Mouse (Mus musculus) liver, embryonic 11.5 days (tissue): ENCODE measurements around the gene Igsf11. TPM values are rescaled to one million over a fixed set of nuclear protein-coding genes. Genes with fewer than 3 reads are reported as not detected.
"Not testable (repeated sequence)": the region's sequence is repeated elsewhere in the genome, so short reads cannot be mapped to it uniquely, and the experiment has no call there.

Experiments used
- ATAC-seq: fragments of 200-750 bp; cut with Nextera tagmentation; replicated peaks from 2 replicates; pipeline ENCODE4 v1.8.0; 2017; ENCODE audit warnings: moderate number of reproducible peaks, mild to moderate bottlenecking, moderate TSS enrichment, moderate library complexity; ENCODE audit not compliant: low FRiP score
- DNase-seq: peaks from one replicate; pipeline ENCODE4 v3.0.0-alpha.2; 2017; ENCODE audit warnings: low spot score
- H3K27ac ChIP-seq: fragments of 300-500 bp; sonication (generic); 2 replicates; pipeline ENCODE4 v1.5.1; 2014; ENCODE audit warnings: mild to moderate bottlenecking, low read depth, low read length, control low read depth
- H3K27me3 ChIP-seq: fragments of 300-500 bp; sonication (generic); replicated peaks from 2 replicates; pipeline ENCODE4 v1.6.1; 2014; ENCODE audit warnings: low read length, mixed read lengths; ENCODE audit not compliant: control insufficient read depth, insufficient read depth
- H3K36me3 ChIP-seq: fragments of 300-500 bp; sonication (generic); 2 replicates; pipeline ENCODE4 v1.6.1; 2014; ENCODE audit warnings: mild to moderate bottlenecking, low read length, moderate library complexity, mixed read lengths; ENCODE audit not compliant: control insufficient read depth, insufficient read depth
- H3K4me1 ChIP-seq: fragments of 300-500 bp; sonication (generic); replicated peaks from 2 replicates; pipeline ENCODE4 v1.6.1; 2014; ENCODE audit warnings: low read length, mixed read lengths; ENCODE audit not compliant: control insufficient read depth, insufficient read depth
- H3K4me2 ChIP-seq: fragments of 300-500 bp; sonication (generic); 2 replicates; pipeline ENCODE4 v1.6.1; 2014; ENCODE audit warnings: mild to moderate bottlenecking, control low read depth, moderate library complexity
- H3K4me3 ChIP-seq: fragments of 300-500 bp; sonication (generic); 2 replicates; pipeline ENCODE4 v1.5.1; 2014; ENCODE audit warnings: low read depth, low read length, control low read depth
- H3K9ac ChIP-seq: fragments of 300-500 bp; sonication (generic); 2 replicates; pipeline ENCODE4 v1.6.1; 2014; ENCODE audit warnings: low read depth, low read length, control low read depth
- H3K9me3 ChIP-seq: fragments of 300-500 bp; sonication (generic); 2 replicates; pipeline ENCODE4 v1.6.1; 2016; ENCODE audit warnings: low read length, inconsistent platforms, mixed read lengths; ENCODE audit not compliant: control insufficient read depth
- WGBS: fragments of 180-500 bp; shearing (Covaris S2); extraction: QIAGEN DNeasy Blood & Tissue Kit; methylation state at CpG from one replicate; pipeline ENCODE4 v1.1.7; 2014; 5-methylcytosine and 5-hydroxymethylcytosine counted together
- polyA plus RNA-seq: library from polyadenylated mRNA; unstranded; fragments of >200 nt; fragmentation: Nextera tagmentation; extraction: Ambion mirVana; gene quantifications from 2 replicates; pipeline ENCODE4 v1.2.1, GENCODE M21; 2014

Gene Igsf11
- polyA plus RNA-seq, 1 experiment from 2014 or later, result 0.23 TPM

- no peak for ATAC-seq
- H3K9ac ChIP-seq, result no peak overlapping the region
- DNase-seq, result no peak
- no peak overlapping the region for H3K27ac ChIP-seq
- no peaks in the 10 kb centered on the region for H3K27me3 ChIP-seq
- no peak overlapping the region for H3K4me3 ChIP-seq
- 46% methylated on average over 12 of the region's 12 CpGs for WGBS
- H3K9me3 ChIP-seq, result no peaks in the 10 kb centered on the region
- H3K4me1 ChIP-seq, result no peaks in the 10 kb centered on the region
- no peak overlapping the region for H3K4me2 ChIP-seq
- no peaks in the 10 kb centered on the region for H3K36me3 ChIP-seq
Observed at GRCm38 (mm10) chr16:38982508-38983236, 90.2 kb downstream of the Igsf11 start.

DNA sequence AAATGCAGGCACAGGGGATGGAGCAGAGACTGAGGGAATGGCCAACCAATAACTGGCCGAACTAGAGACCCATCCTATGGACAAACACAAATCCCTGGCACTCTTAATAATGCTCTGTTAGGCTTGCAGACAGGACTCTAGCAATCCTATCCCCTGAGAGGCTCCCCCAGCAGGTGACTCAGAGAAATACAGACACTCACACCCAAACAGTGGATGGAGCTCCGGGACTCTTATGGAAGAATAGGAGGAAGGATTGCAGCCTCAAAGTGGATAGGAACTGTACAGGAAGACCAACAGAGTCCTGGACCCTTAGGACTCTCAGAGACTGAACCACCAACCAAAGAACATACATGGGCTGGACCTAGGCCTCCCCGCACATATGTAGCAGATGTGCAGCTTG is 91.4 kb downstream of the Igsf11 start:
- not testable (repeated sequence) for H3K4me1 ChIP-seq, ATAC-seq, H3K36me3 ChIP-seq, H3K27me3 ChIP-seq, H3K4me2 ChIP-seq, H3K9ac ChIP-seq, H3K27ac ChIP-seq, H3K4me3 ChIP-seq, DNase-seq, H3K9me3 ChIP-seq
- 62% methylated on average over 3 of the region's 3 CpGs for WGBS

GRCm38 (mm10) chr16:38985411-38985810 is 92.9 kb downstream of the Igsf11 start:
- no peak for ATAC-seq
- Histone ChIP-seq H3K36me3 (no peaks in the 10 kb centered on the region), H3K4me2 (no peak overlapping the region), H3K27ac (no peak overlapping the region), H3K4me1 (no peaks in the 10 kb centered on the region), H3K9ac (no peak overlapping the region), H3K27me3 (no peaks in the 10 kb centered on the region), H3K4me3 (no peak overlapping the region), H3K9me3 (no peaks in the 10 kb centered on the region)
- 57% methylated on average over 3 of the region's 3 CpGs for WGBS
- no peak for DNase-seq

DNA sequence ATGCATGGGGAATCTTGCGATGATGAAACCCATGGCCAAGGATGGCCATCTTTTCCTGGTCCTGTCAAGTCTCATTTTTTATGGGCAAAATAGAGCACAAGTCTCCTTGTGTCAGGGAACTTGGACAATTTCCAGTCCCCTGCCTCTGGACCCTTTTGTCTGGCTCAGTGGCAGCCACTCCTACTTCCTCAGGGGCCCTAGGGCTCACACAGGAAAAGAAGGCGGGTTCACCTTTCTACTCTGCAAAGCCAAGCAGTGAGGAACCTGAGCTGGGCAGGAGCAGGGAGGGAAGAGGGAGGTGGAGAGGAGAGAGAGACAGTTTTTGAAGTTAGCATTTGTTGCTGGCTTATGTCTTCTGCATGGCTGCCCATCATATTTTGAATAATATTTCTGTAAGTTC is 93.9 kb downstream of the Igsf11 start:
- DNase-seq (no peak), ATAC-seq (no peak)
- Histone ChIP-seq H3K27ac (no peak overlapping the region), H3K9me3 (no peaks in the 10 kb centered on the region), H3K4me1 (no peaks in the 10 kb centered on the region), H3K9ac (no peak overlapping the region), H3K36me3 (no peaks in the 10 kb centered on the region), H3K4me3 (no peak overlapping the region), H3K27me3 (no peaks in the 10 kb centered on the region), H3K4me2 (no peak overlapping the region)
- 56% methylated on average over 2 of the region's 2 CpGs for WGBS

DNA sequence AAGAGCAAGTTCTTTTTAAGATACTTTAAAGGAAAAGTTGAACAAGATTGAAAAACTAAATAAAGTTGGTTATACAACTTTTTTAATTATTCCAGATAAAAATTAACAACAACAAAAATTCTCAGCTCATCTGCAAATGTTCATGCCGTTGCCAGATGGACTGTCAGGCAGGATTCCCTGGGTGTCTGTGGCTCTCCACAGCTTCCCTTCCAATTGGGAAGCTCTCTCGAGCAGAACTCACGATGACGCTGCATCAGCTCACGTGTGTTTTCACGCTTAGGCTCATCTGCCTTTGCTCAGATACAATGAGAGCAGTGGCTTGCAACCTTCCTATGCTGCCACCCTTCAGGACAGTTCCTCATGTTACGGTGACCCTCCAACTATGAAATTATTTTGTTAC is 101.2 kb downstream of the Igsf11 start:
- DNase-seq (no peak), ATAC-seq (no peak)
- H3K9ac ChIP-seq, result no peak overlapping the region
- H3K27me3 ChIP-seq, result no peaks in the 10 kb centered on the region
- H3K4me3 ChIP-seq, result no peak overlapping the region
- no peak overlapping the region for H3K27ac ChIP-seq
- H3K4me2 ChIP-seq, result no peak overlapping the region
- no peaks in the 10 kb centered on the region for H3K4me1 ChIP-seq
- H3K9me3 ChIP-seq, result no peaks in the 10 kb centered on the region
- 85% methylated on average over 7 of the region's 7 CpGs for WGBS
- H3K36me3 ChIP-seq, result no peaks in the 10 kb centered on the region

- 78% methylated on average over 6 of the region's 6 CpGs for WGBS
- no peak overlapping the region for H3K4me2 ChIP-seq
- no peak overlapping the region for H3K4me3 ChIP-seq
- no peaks in the 10 kb centered on the region for H3K4me1 ChIP-seq
- no peak for ATAC-seq
- no peak overlapping the region for H3K9ac ChIP-seq
- no peaks in the 10 kb centered on the region for H3K9me3 ChIP-seq
- DNase-seq, result no peak
- H3K36me3 ChIP-seq, result no peaks in the 10 kb centered on the region
- H3K27me3 ChIP-seq, result no peaks in the 10 kb centered on the region
- H3K27ac ChIP-seq, result no peak overlapping the region
Observed at GRCm38 (mm10) chr16:38998496-38999258, 106.2 kb downstream of the Igsf11 start.

DNA sequence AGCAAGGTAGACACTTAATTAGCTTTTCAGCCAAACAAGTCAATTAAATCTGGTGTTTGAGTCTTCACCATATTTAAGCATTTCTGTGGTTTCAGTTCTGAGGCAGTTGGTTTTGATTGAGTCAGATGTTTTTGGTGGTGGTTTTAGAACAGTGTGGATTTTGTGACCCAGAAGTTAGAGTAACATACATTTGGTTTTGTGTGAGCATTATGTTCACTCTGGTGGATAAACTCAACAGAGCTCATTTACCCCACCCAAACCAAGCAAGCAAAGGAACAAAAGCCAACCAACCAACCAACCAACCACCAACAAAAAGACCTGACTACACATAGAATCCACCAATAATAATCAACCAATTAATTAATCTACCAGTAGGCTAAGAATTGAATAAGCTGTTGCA is 106.8 kb downstream of the Igsf11 start:
- DNase-seq (no peak), ATAC-seq (no peak)
- Histone ChIP-seq H3K27me3 (no peaks in the 10 kb centered on the region), H3K27ac (no peak overlapping the region), H3K9me3 (no peaks in the 10 kb centered on the region), H3K4me2 (no peak overlapping the region), H3K9ac (no peak overlapping the region), H3K36me3 (no peaks in the 10 kb centered on the region), H3K4me1 (no peaks in the 10 kb centered on the region), H3K4me3 (no peak overlapping the region)

DNA sequence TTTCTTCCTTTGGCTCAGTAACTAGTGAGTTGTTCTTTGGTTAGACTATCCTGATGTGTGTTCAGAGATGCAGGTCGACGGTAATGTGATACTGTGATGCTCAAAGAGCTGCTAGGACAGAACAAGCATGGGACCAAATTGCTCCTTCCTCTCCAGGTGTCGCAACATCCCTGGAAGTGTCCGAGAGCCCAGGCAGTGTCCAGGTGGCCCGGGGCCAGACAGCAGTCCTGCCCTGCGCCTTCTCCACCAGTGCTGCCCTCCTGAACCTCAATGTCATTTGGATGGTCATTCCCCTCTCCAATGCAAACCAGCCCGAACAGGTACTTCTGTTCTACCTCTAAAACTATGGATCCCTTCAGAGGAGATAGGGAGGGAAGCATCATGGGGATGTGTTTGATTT is 114.5 kb downstream of the Igsf11 start:
- 85% methylated on average over 7 of the region's 7 CpGs for WGBS
- DNase-seq (no peak), ATAC-seq (no peak)

GRCm38 (mm10) chr16:39019449-39019848 is 127.0 kb downstream of the Igsf11 start:
- 78% methylated on average over 2 of the region's 2 CpGs for WGBS

More for the DNA sequence above, 114.5 kb downstream of the Igsf11 start:
- no peaks in the 10 kb centered on the region for H3K9me3 ChIP-seq
- H3K36me3 ChIP-seq, result no peaks in the 10 kb centered on the region
- H3K27ac ChIP-seq, result no peak overlapping the region
- no peak overlapping the region for H3K4me2 ChIP-seq
- H3K4me3 ChIP-seq, result no peak overlapping the region
- no peaks in the 10 kb centered on the region for H3K27me3 ChIP-seq
- no peaks in the 10 kb centered on the region for H3K4me1 ChIP-seq
- H3K9ac ChIP-seq, result no peak overlapping the region

More at GRCm38 (mm10) chr16:39019449-39019848, 127.0 kb downstream of the Igsf11 start:
- Histone ChIP-seq H3K9me3 (no peaks in the 10 kb centered on the region), H3K4me3 (no peak overlapping the region), H3K27me3 (no peaks in the 10 kb centered on the region), H3K4me1 (no peaks in the 10 kb centered on the region), H3K36me3 (no peaks in the 10 kb centered on the region), H3K4me2 (no peak overlapping the region), H3K27ac (no peak overlapping the region), H3K9ac (no peak overlapping the region)
- no peak for ATAC-seq
- DNase-seq, result no peak
